Mouse (Mus musculus): ENCODE measurements around the gene Unc5b. TPM values are rescaled to one million over a fixed set of nuclear protein-coding genes. Genes with fewer than 3 reads are reported as not detected.

Gene Unc5b
- polyA plus RNA-seq, 1 experiment from 2014 or later = 12.1 TPM

DNA sequence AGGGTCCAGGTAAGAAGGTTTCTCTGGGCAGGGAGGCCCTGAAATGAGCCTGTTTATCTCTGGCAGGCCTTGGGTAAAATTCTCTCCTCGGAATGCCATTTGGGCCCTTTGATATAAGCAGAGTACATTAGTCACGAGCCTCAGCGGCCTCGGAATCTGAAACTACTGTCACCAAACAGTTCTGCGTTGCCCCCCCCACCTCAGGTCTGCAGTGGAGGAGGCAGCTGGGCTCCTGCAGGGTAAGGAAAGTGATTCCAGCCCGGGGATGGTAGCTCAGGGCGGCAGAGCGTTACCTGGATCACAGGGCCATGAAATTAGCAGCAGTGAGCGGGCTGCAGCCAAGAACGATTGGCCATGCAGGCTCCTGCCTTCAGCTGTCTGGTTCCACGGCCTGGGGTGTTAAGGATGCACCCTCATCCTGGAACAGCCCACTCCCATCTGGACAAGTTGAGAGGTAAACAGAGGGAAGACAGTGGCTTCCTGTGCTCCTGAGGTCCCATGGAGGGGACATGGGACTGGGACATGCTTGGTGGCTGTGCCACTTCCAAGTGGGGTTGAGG, 94.1 kb downstream of the Unc5b start:
- no peaks in the 10 kb centered on the region for H3K9me3 ChIP-seq
- no peak for ATAC-seq (ENCODE audit: extremely low read depth, insufficient number of reproducible peaks, low FRiP score, low TSS enrichment)
- H3K4me1 ChIP-seq = peaks cover 10% of the 10 kb centered on the region
- H3K4me2 ChIP-seq = no peak overlapping the region
- H3K27me3 ChIP-seq (replicated peaks) = no peaks in the 10 kb centered on the region
- no peak overlapping the region for H3K9ac ChIP-seq
- H3K4me3 ChIP-seq = no peak overlapping the region
- no peak overlapping the region for H3K27ac ChIP-seq (replicated peaks)
- WGBS = 60% methylated on average over 11 of the region's 11 CpGs
- peaks cover 2% of the 10 kb centered on the region for H3K36me3 ChIP-seq

DNA sequence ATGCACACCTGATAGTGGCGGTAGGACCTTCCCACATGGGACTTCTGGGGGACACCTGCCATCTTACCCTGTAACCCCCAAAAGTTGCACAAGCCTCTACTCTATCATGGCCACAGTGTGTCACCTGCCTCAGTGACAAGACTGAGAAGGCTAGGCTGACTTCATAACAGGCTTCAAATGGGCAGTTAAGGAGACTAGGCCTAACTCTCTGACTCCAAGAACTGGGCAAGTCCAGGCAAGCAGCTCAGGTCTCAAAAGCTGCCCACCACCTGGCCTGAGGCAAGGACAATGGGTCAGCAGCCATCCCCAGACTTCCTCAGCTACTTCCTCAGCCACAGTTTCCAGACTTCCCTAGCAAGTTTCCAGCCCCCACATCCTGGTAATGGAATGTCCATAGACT, 95.6 kb downstream of the Unc5b start:
- H3K36me3 ChIP-seq = no peaks in the 10 kb centered on the region; the same call in 1 of the 2 replicates
- no peak overlapping the region for H3K4me3 ChIP-seq
- no peak overlapping the region for H3K9ac ChIP-seq
- no peak overlapping the region for H3K4me2 ChIP-seq
- 71% methylated on average over 1 of the region's 1 CpGs for WGBS
- H3K9me3 ChIP-seq = no peaks in the 10 kb centered on the region
- peaks cover 10% of the 10 kb centered on the region for H3K4me1 ChIP-seq
- no peak for ATAC-seq (ENCODE audit: extremely low read depth, insufficient number of reproducible peaks, low FRiP score, low TSS enrichment)
- H3K27me3 ChIP-seq (replicated peaks) = no peaks in the 10 kb centered on the region
- H3K27ac ChIP-seq (replicated peaks) = no peak overlapping the region

DNA sequence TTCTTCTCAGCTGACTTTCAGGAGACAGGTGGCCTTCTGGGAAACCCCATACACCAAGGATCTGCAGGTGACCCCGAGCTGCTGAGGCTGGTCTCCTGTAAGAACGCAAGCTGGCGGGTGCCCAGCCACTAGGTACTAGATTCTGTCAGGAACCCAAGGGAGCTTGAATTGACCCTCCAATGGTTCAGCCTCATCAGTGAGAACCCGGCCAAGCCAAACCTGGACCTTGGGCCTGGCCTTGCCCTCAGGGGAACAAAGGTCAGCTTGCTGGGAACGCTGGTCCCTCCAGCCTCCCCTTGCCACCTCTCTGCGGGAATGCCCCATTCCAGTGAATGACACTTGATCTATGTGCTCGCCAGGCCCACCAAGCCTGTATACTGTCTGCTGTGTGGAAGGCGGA, 97.9 kb downstream of the Unc5b start:
- no peaks in the 10 kb centered on the region for H3K9me3 ChIP-seq
- no peak overlapping the region for H3K4me3 ChIP-seq
- H3K36me3 ChIP-seq = no peaks in the 10 kb centered on the region; the same call in 1 of the 2 replicates
- no peak overlapping the region for H3K27ac ChIP-seq (replicated peaks)
- WGBS = 68% methylated on average over 8 of the region's 8 CpGs
- ATAC-seq (ENCODE audit: extremely low read depth, insufficient number of reproducible peaks, low FRiP score, low TSS enrichment) = no peak
- H3K9ac ChIP-seq = no peak overlapping the region
- no peak overlapping the region for H3K4me2 ChIP-seq
- peaks cover 10% of the 10 kb centered on the region for H3K4me1 ChIP-seq
- H3K27me3 ChIP-seq (replicated peaks) = no peaks in the 10 kb centered on the region

DNA sequence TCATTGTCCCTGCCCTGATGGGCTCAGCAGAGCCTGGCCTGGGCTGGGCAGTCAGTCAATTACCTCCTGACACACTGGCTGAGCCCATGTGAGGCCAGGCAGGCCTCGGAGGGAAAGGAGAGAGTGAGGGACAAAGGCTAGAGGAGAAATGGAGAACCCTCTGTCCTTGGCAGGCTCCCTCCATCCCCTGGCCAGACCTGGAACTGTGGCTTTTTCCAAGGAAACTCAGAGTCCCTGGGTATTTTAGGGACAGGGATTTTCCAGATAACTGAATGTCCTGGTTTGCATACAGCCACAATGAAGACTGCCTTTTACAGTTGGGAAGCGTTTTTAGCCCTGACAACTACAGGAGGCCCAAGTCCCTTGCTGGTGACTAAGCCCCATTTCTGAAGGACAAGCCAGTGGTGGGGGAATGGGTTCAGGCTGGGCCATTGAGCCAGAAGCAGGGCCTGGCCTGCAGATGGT, 99.0 kb downstream of the Unc5b start:
- Histone ChIP-seq H3K4me2 (no peak overlapping the region), H3K4me1 (peaks cover 9% of the 10 kb centered on the region), H3K4me3 (no peak overlapping the region), H3K9ac (no peak overlapping the region), H3K9me3 (no peaks in the 10 kb centered on the region), H3K27me3 (replicated peaks) (no peaks in the 10 kb centered on the region), H3K36me3 (no peaks in the 10 kb centered on the region; the same call in 1 of the 2 replicates), H3K27ac (replicated peaks) (no peak overlapping the region)
- no peak for ATAC-seq (ENCODE audit: extremely low read depth, insufficient number of reproducible peaks, low FRiP score, low TSS enrichment)
- 52% methylated on average over 2 of the region's 2 CpGs for WGBS

DNA sequence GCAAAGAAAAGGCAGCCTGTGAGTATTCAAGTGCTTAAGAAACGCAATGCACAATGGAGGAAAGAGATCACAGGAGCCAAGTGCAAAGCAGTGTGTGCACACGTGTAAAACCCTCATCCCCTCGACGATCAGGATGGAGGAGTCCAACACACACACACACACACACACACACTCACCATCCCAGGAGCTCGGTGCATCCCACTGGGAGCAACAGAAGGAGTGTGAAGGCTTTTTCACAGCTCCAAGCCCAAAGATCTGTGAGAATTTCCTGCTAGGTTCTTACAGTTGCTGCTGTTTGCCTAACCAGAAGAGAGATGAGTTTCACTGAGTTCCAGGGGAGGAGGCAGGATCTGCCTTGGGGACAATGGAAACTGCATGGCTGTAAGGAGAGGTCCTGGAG, 99.6 kb downstream of the Unc5b start:
- H3K36me3 ChIP-seq = no peaks in the 10 kb centered on the region; the same call in 1 of the 2 replicates
- no peak overlapping the region for H3K4me2 ChIP-seq
- H3K4me1 ChIP-seq = peaks cover 6% of the 10 kb centered on the region
- no peak for ATAC-seq (ENCODE audit: extremely low read depth, insufficient number of reproducible peaks, low FRiP score, low TSS enrichment)
- WGBS = 36% methylated on average over 5 of the region's 5 CpGs
- no peak overlapping the region for H3K4me3 ChIP-seq
- no peaks in the 10 kb centered on the region for H3K9me3 ChIP-seq
- H3K27ac ChIP-seq (replicated peaks) = no peak overlapping the region
- H3K9ac ChIP-seq = no peak overlapping the region
- H3K27me3 ChIP-seq (replicated peaks) = no peaks in the 10 kb centered on the region

DNA sequence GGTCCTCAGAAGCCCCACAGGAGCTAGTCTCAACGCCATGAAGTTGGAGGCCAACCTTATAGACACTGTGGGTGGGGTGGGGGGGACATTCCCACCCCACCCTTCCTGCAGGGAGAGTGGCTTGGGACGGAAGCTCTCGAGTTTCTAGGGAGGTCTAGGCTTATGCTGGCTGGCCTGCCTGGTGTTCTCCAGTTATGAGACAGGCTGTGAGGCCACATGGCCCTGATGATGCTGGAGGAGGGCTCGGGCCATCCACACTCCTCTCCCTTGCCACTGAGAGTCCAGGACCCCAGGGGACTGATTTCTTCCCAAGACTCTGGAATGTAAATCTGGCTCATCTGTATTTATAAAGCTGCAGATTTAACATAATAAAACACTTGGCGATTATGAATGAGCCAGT, 104.1 kb downstream of the Unc5b start:
- H3K27me3 ChIP-seq (replicated peaks) = no peaks in the 10 kb centered on the region
- WGBS = 40% methylated on average over 5 of the region's 5 CpGs
- H3K4me3 ChIP-seq = no peak overlapping the region
- ATAC-seq (ENCODE audit: extremely low read depth, insufficient number of reproducible peaks, low FRiP score, low TSS enrichment) = no peak
- H3K4me2 ChIP-seq = no peak overlapping the region
- no peak overlapping the region for H3K27ac ChIP-seq (replicated peaks)
- H3K36me3 ChIP-seq = no peaks in the 10 kb centered on the region; the same call in 1 of the 2 replicates
- H3K9ac ChIP-seq = no peak overlapping the region
- H3K9me3 ChIP-seq = no peaks in the 10 kb centered on the region
- 0 out of 2 replicates have a peak, but pooled peaks cover 5% of the 10 kb centered on the region for H3K4me1 ChIP-seq

DNA sequence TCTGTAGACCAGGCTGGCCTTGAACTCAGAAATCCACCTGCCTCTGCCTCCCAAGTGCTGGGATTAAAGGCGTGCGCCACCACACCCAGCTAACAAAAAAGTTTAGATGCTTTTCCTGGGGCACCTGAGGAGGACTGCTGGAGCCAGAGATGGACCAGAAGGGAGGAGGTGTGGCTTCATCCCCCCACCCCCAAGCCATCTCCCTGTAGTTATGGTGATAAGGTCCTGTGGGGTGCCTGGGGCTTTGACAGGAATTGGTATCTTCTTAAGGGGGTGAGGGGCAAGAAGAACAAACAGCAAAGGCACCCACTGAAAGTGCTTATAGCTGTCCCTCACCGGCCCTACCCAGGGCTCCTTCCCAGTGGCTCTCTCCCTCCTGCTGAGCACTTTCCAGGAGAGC, 104.5 kb downstream of the Unc5b start:
- Histone ChIP-seq H3K27me3 (replicated peaks) (0 out of 2 replicates have a peak, but pooled peaks cover under 1% of the 10 kb centered on the region), H3K4me1 (0 out of 2 replicates have a peak, but pooled peaks cover 5% of the 10 kb centered on the region), H3K4me2 (no peak overlapping the region), H3K36me3 (no peaks in the 10 kb centered on the region; the same call in 1 of the 2 replicates), H3K4me3 (no peak overlapping the region), H3K27ac (replicated peaks) (no peak overlapping the region), H3K9ac (no peak overlapping the region), H3K9me3 (no peaks in the 10 kb centered on the region)
- no peak for ATAC-seq (ENCODE audit: extremely low read depth, insufficient number of reproducible peaks, low FRiP score, low TSS enrichment)
- 55% methylated on average over 3 of the region's 3 CpGs for WGBS

DNA sequence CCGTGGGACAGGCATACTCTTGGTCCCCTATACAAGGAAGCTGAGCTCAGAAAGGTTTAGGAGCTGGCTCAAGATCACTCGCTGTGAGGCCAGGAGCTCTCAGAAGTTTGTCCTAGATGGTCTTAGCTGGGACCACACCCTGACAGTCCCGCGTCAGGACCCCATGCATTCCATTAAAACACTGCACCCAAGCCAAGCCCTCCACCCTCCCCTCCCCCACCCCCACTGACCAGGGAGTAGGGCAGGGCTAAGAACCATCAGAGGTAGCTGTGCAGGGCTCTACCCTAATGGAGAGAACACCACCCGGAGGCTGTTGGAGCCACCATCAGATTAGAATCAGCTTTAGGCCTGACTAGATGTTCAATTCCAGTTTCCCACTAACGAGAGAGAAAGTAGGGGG, 106.9 kb downstream of the Unc5b start:
- WGBS = 60% methylated on average over 6 of the region's 6 CpGs
- H3K27me3 ChIP-seq (replicated peaks) = 0 out of 2 replicates have a peak, but pooled peaks cover 5% of the 10 kb centered on the region
- H3K9me3 ChIP-seq = no peaks in the 10 kb centered on the region
- ATAC-seq (ENCODE audit: extremely low read depth, insufficient number of reproducible peaks, low FRiP score, low TSS enrichment) = no peak
- no peak overlapping the region for H3K27ac ChIP-seq (replicated peaks)
- no peak overlapping the region for H3K4me2 ChIP-seq
- peaks cover 10% of the 10 kb centered on the region; the same call in 1 of the 2 replicates for H3K36me3 ChIP-seq
- H3K4me3 ChIP-seq = no peak overlapping the region
- H3K9ac ChIP-seq = no peak overlapping the region
- H3K4me1 ChIP-seq = 0 out of 2 replicates have a peak, but pooled peaks cover 5% of the 10 kb centered on the region

DNA sequence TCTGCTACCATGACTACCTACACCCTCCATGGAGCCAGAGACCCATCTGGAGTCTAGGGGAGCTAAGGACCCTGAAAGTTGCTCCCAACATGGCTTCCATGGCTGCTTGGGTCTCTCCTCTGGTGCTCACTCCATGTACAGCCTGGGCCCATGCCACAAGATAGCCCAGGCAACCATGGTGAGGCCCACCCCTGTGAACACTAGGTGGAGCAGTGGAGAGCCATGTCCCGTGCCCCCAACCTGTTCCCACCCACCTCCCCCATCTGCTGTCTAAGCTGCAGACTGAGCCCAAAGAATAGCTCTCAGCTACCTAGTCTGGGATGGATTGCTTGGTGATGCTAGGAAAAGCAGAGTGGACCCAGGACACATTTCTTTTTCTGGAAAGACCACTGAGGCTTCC, 108.0 kb downstream of the Unc5b start:
- Histone ChIP-seq H3K36me3 (peaks cover 19% of the 10 kb centered on the region), H3K9me3 (no peaks in the 10 kb centered on the region), H3K9ac (no peak overlapping the region), H3K27ac (replicated peaks) (no peak overlapping the region), H3K4me3 (no peak overlapping the region), H3K4me2 (no peak overlapping the region), H3K27me3 (replicated peaks) (0 out of 2 replicates have a peak, but pooled peaks cover 5% of the 10 kb centered on the region), H3K4me1 (0 out of 2 replicates have a peak, but pooled peaks cover 5% of the 10 kb centered on the region)
- no peak for ATAC-seq (ENCODE audit: extremely low read depth, insufficient number of reproducible peaks, low FRiP score, low TSS enrichment)
- 42% methylated on average over 1 of the region's 1 CpGs for WGBS

DNA sequence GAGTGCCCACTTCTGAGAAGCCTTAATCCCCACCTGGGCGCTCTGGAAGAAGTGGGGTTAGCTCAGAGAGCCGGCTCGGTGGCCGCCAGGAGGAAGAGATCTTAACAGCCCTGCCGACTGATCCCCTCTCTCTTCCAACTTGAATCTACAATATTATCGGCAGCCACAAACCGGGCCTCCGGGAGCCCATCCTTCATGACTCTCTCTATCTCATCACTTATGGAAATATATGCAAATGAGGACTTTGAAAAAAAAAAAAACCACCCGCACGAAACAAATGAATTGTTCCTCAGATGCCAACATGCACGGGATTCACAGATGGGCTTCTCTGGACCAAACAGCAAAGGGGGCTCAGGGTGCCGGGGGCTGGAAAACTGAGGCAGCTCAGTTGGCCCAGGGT, 109.7 kb downstream of the Unc5b start:
- Histone ChIP-seq H3K27me3 (replicated peaks) (0 out of 2 replicates have a peak, but pooled peaks cover 5% of the 10 kb centered on the region), H3K9ac (no peak overlapping the region), H3K4me3 (no peak overlapping the region), H3K36me3 (peaks cover 19% of the 10 kb centered on the region), H3K4me1 (no peaks in the 10 kb centered on the region), H3K27ac (replicated peaks) (no peak overlapping the region), H3K4me2 (no peak overlapping the region), H3K9me3 (no peaks in the 10 kb centered on the region)
- no peak for ATAC-seq (ENCODE audit: extremely low read depth, insufficient number of reproducible peaks, low FRiP score, low TSS enrichment)
- 43% methylated on average over 12 of the region's 12 CpGs for WGBS

DNA sequence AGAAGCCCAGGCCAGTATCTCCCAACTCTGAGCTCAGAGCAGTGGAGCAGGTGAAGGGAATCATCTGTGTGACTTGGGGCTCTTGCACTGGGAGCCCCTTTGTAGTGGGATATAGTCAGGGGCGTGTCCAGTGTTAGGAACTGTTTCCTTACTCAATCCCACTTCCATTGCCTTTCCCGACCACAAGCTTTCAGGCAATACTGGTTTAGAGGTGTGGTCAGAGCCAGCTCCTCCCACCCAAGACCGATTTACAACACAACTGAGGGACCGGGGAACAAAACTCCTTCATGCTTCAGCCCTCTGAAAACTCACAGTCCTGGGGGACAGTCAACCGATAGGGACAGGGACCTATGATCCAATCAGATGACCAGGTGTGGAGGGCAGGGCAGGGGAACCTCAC, 110.9 kb downstream of the Unc5b start:
- no peaks in the 10 kb centered on the region for H3K9me3 ChIP-seq
- H3K9ac ChIP-seq = no peak overlapping the region
- ATAC-seq (ENCODE audit: extremely low read depth, insufficient number of reproducible peaks, low FRiP score, low TSS enrichment) = no peak
- H3K36me3 ChIP-seq = peaks cover 28% of the 10 kb centered on the region
- no peak overlapping the region for H3K4me3 ChIP-seq
- 64% methylated on average over 5 of the region's 5 CpGs for WGBS
- H3K4me2 ChIP-seq = no peak overlapping the region
- no peaks in the 10 kb centered on the region for H3K4me1 ChIP-seq
- 0 out of 2 replicates have a peak, but pooled peaks cover 5% of the 10 kb centered on the region for H3K27me3 ChIP-seq (replicated peaks)
- H3K27ac ChIP-seq (replicated peaks) = no peak overlapping the region

DNA sequence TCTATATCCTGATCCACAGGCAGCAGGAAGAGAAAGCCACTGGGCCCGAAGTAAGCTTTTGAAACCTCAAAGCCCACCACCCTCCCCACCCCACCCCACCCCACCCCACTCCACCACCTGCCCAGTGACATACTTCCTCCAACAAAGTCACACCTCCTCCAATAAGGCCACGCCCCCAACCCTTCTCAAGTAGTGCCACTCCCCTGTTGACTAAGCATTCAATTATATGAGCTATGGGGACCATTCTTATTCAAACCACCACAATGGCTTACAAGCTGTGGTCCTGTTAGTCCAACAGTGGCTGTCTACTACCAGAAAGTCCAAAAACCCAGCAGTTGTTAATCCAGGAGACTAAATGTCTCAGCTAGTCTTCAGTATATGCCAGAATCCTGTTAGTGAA, 112.9 kb downstream of the Unc5b start:
- peaks cover under 1% of the 10 kb centered on the region; the same call in 1 of the 2 replicates for H3K9me3 ChIP-seq
- no peak overlapping the region for H3K9ac ChIP-seq
- H3K27ac ChIP-seq (replicated peaks) = no peak overlapping the region
- no peak overlapping the region for H3K4me3 ChIP-seq
- H3K4me2 ChIP-seq = no peak overlapping the region
- WGBS = 72% methylated on average over 2 of the region's 2 CpGs
- peaks cover 44% of the 10 kb centered on the region for H3K36me3 ChIP-seq
- no peak for ATAC-seq (ENCODE audit: extremely low read depth, insufficient number of reproducible peaks, low FRiP score, low TSS enrichment)
- no peaks in the 10 kb centered on the region for H3K4me1 ChIP-seq
- 0 out of 2 replicates have a peak, but pooled peaks cover 5% of the 10 kb centered on the region for H3K27me3 ChIP-seq (replicated peaks)
